Mouse (Mus musculus) embryonic facial prominence, embryonic 14.5 days (tissue): ENCODE results near the gene Itga1. TPM values are rescaled to one million over a fixed set of nuclear protein-coding genes. Genes with fewer than 3 reads are reported as not detected.

Source experiments
- ATAC-seq: fragments of 200-750 bp; cut with Nextera tagmentation; 2 replicates; pipeline ENCODE4 v1.8.0; 2017; ENCODE audit warnings: low read depth, moderate number of reproducible peaks, moderate TSS enrichment
- DNase-seq: peaks from one replicate; pipeline ENCODE4 v3.0.0-alpha.2; 2015; ENCODE audit warnings: low spot score
- H3K27ac ChIP-seq: fragments of 300-500 bp; sonication (generic); replicated peaks from 2 replicates; pipeline ENCODE4 v1.5.1; 2014; ENCODE audit warnings: low read depth, mild to moderate bottlenecking, low read length, moderate library complexity
- H3K27me3 ChIP-seq: fragments of 300-500 bp; sonication (generic); replicated peaks from 2 replicates; pipeline ENCODE4 v1.6.1; 2014; ENCODE audit warnings: low read length; ENCODE audit not compliant: control insufficient read depth, insufficient read depth
- H3K36me3 ChIP-seq: fragments of 300-500 bp; sonication (generic); 2 replicates; pipeline ENCODE4 v1.6.1; 2014; ENCODE audit warnings: low read length, mixed read lengths; ENCODE audit not compliant: control insufficient read depth, insufficient read depth
- H3K4me1 ChIP-seq: fragments of 300-500 bp; sonication (generic); 2 replicates; pipeline ENCODE4 v1.6.1; 2014; ENCODE audit warnings: antibody characterized with exemption, low read length; ENCODE audit not compliant: control insufficient read depth, insufficient read depth
- H3K4me2 ChIP-seq: fragments of 300-500 bp; sonication (generic); 2 replicates; pipeline ENCODE4 v1.6.1; 2014; ENCODE audit warnings: low read depth, mild to moderate bottlenecking, low read length, moderate library complexity, mixed read lengths
- H3K4me3 ChIP-seq: fragments of 300-500 bp; sonication (generic); 2 replicates; pipeline ENCODE4 v1.5.1; 2014; ENCODE audit warnings: low read depth, mild to moderate bottlenecking, low read length
- H3K9ac ChIP-seq: fragments of 300-500 bp; sonication (generic); 2 replicates; pipeline ENCODE4 v1.6.1; 2014; ENCODE audit warnings: low read depth, mild to moderate bottlenecking, low read length, moderate library complexity, mixed read lengths
- H3K9me3 ChIP-seq: fragments of 300-500 bp; sonication (generic); 2 replicates; pipeline ENCODE4 v1.6.1; 2016; ENCODE audit warnings: low read length; ENCODE audit not compliant: control insufficient read depth
- WGBS: fragments of 180-500 bp; shearing (Covaris S2); extraction: QIAGEN DNeasy Blood & Tissue Kit; methylation state at CpG from one replicate; pipeline ENCODE4 v1.1.7; 2014; 5-methylcytosine and 5-hydroxymethylcytosine counted together
- polyA plus RNA-seq: library from polyadenylated mRNA; unstranded; fragments of >200 nt; fragmentation: Nextera tagmentation; extraction: Ambion mirVana; gene quantifications from 2 replicates; pipeline ENCODE4 v1.2.1, GENCODE M21; 2014

Gene Itga1
- polyA plus RNA-seq, 1 experiment from 2014 or later, result 12.6 TPM

GRCm38 (mm10) chr13:114980831-114981419 lies 120.8 kb downstream of the Itga1 start:
- Histone ChIP-seq H3K9me3 (no peaks in the 10 kb centered on the region), H3K4me2 (no peak overlapping the region), H3K27me3 (no peaks in the 10 kb centered on the region), H3K9ac (no peak overlapping the region), H3K36me3 (no peaks in the 10 kb centered on the region), H3K4me3 (no peak overlapping the region), H3K27ac (no peak overlapping the region), H3K4me1 (no peaks in the 10 kb centered on the region)
- no peak for ATAC-seq
- 48% methylated on average over 9 of the region's 10 CpGs for WGBS
- DNase-seq, result peak; percentile 25

- Histone ChIP-seq H3K36me3 (no peaks in the 10 kb centered on the region), H3K4me1 (no peaks in the 10 kb centered on the region), H3K27ac (no peak overlapping the region), H3K9ac (no peak overlapping the region), H3K4me2 (no peak overlapping the region), H3K9me3 (no peaks in the 10 kb centered on the region), H3K27me3 (no peaks in the 10 kb centered on the region), H3K4me3 (no peak overlapping the region)
- 67% methylated on average over 6 of the region's 6 CpGs for WGBS
- ATAC-seq (no peak), DNase-seq (no peak)
Observed at GRCm38 (mm10) chr13:114974484-114975042, 127.2 kb downstream of the Itga1 start.

GRCm38 (mm10) chr13:114971905-114972304 lies 129.9 kb downstream of the Itga1 start:
- H3K9ac ChIP-seq, result no peak overlapping the region
- H3K36me3 ChIP-seq, result no peaks in the 10 kb centered on the region
- H3K4me1 ChIP-seq, result no peaks in the 10 kb centered on the region
- H3K27ac ChIP-seq, result no peak overlapping the region
- no peak for DNase-seq
- H3K9me3 ChIP-seq, result no peaks in the 10 kb centered on the region
- no peak overlapping the region for H3K4me2 ChIP-seq
- H3K4me3 ChIP-seq, result no peak overlapping the region
- 84% methylated on average over 3 of the region's 3 CpGs for WGBS
- no peaks in the 10 kb centered on the region for H3K27me3 ChIP-seq
- no peak for ATAC-seq

GRCm38 (mm10) chr13:114964233-114964632 lies 137.5 kb downstream of the Itga1 start:
- no peaks in the 10 kb centered on the region for H3K27me3 ChIP-seq
- no peak overlapping the region for H3K4me3 ChIP-seq
- no peaks in the 10 kb centered on the region for H3K36me3 ChIP-seq
- no peaks in the 10 kb centered on the region for H3K9me3 ChIP-seq
- H3K27ac ChIP-seq, result no peak overlapping the region
- no peak overlapping the region for H3K4me2 ChIP-seq
- peak; percentile 80 for DNase-seq
- 21% methylated on average over 2 of the region's 2 CpGs for WGBS
- no peaks in the 10 kb centered on the region for H3K4me1 ChIP-seq
- peak; percentile 91 for ATAC-seq
- H3K9ac ChIP-seq, result no peak overlapping the region

GRCm38 (mm10) chr13:114954516-114954915 lies 147.2 kb downstream of the Itga1 start:
- DNase-seq, result no peak
- no peak for ATAC-seq
- Histone ChIP-seq H3K9me3 (no peaks in the 10 kb centered on the region), H3K9ac (no peak overlapping the region), H3K27ac (no peak overlapping the region), H3K4me2 (no peak overlapping the region), H3K27me3 (no peaks in the 10 kb centered on the region), H3K4me1 (no peaks in the 10 kb centered on the region), H3K4me3 (no peak overlapping the region), H3K36me3 (no peaks in the 10 kb centered on the region)

- Histone ChIP-seq H3K4me2 (no peak overlapping the region), H3K9me3 (no peaks in the 10 kb centered on the region), H3K4me1 (peaks cover 6% of the 10 kb centered on the region; the same call in 1 of the 2 replicates), H3K4me3 (no peak overlapping the region), H3K9ac (no peak overlapping the region), H3K27ac (no peak overlapping the region), H3K27me3 (peaks cover 9% of the 10 kb centered on the region), H3K36me3 (no peaks in the 10 kb centered on the region)
- DNase-seq, result no peak
- ATAC-seq, result no peak
- 89% methylated on average over 7 of the region's 7 CpGs for WGBS
Observed at GRCm38 (mm10) chr13:114933541-114933940, 168.2 kb downstream of the Itga1 start.

- Histone ChIP-seq H3K27ac (0 out of 2 replicates have a peak within 1 kb of the TSS, but pooled peaks have one; percentile 36), H3K9ac (peak within 1 kb of the TSS; percentile 48), H3K36me3 (no peaks in the 10 kb centered on the region), H3K4me1 (peaks cover 6% of the 10 kb centered on the region; the same call in 1 of the 2 replicates), H3K4me3 (peak within 1 kb of the TSS; percentile 39), H3K9me3 (no peaks in the 10 kb centered on the region), H3K27me3 (peaks cover 9% of the 10 kb centered on the region), H3K4me2 (peak within 1 kb of the TSS; percentile 87)
- peak; percentile 90 for ATAC-seq
- WGBS, result 3% methylated on average over 25 of the region's 28 CpGs
- DNase-seq, result peak; percentile 84
Observed at GRCm38 (mm10) chr13:114931775-114932294, 169.9 kb downstream of the Itga1 start, which contains the start of gene Itga2. TSS of gene Itga2 (minus strand) at chr13:114932100.

GRCm38 (mm10) chr13:114930996-114931649 lies 170.6 kb downstream of the Itga1 start:
- DNase-seq (peak; percentile 50), ATAC-seq (0 out of 2 replicates have a peak, but pooled peaks have one; percentile 32)
- peaks cover 9% of the 10 kb centered on the region for H3K27me3 ChIP-seq
- H3K4me1 ChIP-seq, result peaks cover 6% of the 10 kb centered on the region; the same call in 1 of the 2 replicates
- peak overlapping the region; percentile 87 for H3K4me2 ChIP-seq
- peak overlapping the region; percentile 39 for H3K4me3 ChIP-seq
- H3K36me3 ChIP-seq, result no peaks in the 10 kb centered on the region
- H3K27ac ChIP-seq, result 0 out of 2 replicates have a peak overlapping the region, but pooled peaks have one; percentile 36
- H3K9ac ChIP-seq, result peak overlapping the region; percentile 48
- H3K9me3 ChIP-seq, result no peaks in the 10 kb centered on the region
- WGBS, result 2% methylated on average over 10 of the region's 10 CpGs
